Mouse (Mus musculus) kidney, postnatal 0 days (tissue): Measurements from ENCODE around the gene Selenon. TPM values are rescaled to one million over a fixed set of nuclear protein-coding genes. Genes with fewer than 3 reads are reported as not detected.

Experiments used
- ATAC-seq: fragments of 200-750 bp; cut with Nextera tagmentation; replicated peaks from 2 replicates; pipeline ENCODE4 v1.8.0; 2017; ENCODE audit warnings: low read depth, moderate number of reproducible peaks, moderate TSS enrichment, moderate library complexity; ENCODE audit not compliant: low FRiP score
- DNase-seq: peaks from one replicate; pipeline ENCODE4 v3.0.0-alpha.2; 2016; ENCODE audit warnings: low spot score
- H3K27ac ChIP-seq: fragments of 300-500 bp; sonication (generic); 2 replicates; pipeline ENCODE4 v1.5.1; 2014; ENCODE audit warnings: mild to moderate bottlenecking
- H3K27me3 ChIP-seq: fragments of 300-500 bp; sonication (generic); 2 replicates; pipeline ENCODE4 v1.6.1; 2014; ENCODE audit warnings: low read length, mixed read lengths; ENCODE audit not compliant: insufficient read depth
- H3K36me3 ChIP-seq: fragments of 300-500 bp; sonication (generic); 2 replicates; pipeline ENCODE4 v1.6.1; 2014; ENCODE audit warnings: low read length, mixed read lengths; ENCODE audit not compliant: insufficient read depth
- H3K4me1 ChIP-seq: fragments of 300-500 bp; sonication (generic); replicated peaks from 2 replicates; pipeline ENCODE4 v1.6.1; 2014; ENCODE audit warnings: antibody characterized with exemption, low read length, mixed read lengths; ENCODE audit not compliant: insufficient read depth
- H3K4me2 ChIP-seq: fragments of 300-500 bp; sonication (generic); 2 replicates; pipeline ENCODE4 v1.6.1; 2014; ENCODE audit warnings: mild to moderate bottlenecking, low read length, moderate library complexity, mixed read lengths
- H3K4me3 ChIP-seq: fragments of 300-500 bp; sonication (generic); replicated peaks from 2 replicates; pipeline ENCODE4 v1.5.1; 2014; ENCODE audit warnings: low read depth, low read length
- H3K9ac ChIP-seq: fragments of 300-500 bp; sonication (generic); 2 replicates; pipeline ENCODE4 v1.6.1; 2014; ENCODE audit warnings: low read depth, low read length
- H3K9me3 ChIP-seq: fragments of 300-500 bp; sonication (generic); replicated peaks from 2 replicates; pipeline ENCODE4 v1.6.1; 2016; ENCODE audit warnings: low read length, inconsistent platforms, mixed read lengths
- CTCF ChIP-seq: IDR thresholded peaks from 2 replicates; pipeline ENCODE4 v1.5.1; 2016; ENCODE audit warnings: antibody characterized with exemption, low read depth, mild to moderate bottlenecking, moderate library complexity
- WGBS: fragments of 180-500 bp; shearing (Covaris S2); extraction: QIAGEN DNeasy Blood & Tissue Kit; methylation state at CpG from one replicate; pipeline ENCODE4 v1.1.7; 2014; 5-methylcytosine and 5-hydroxymethylcytosine counted together
- microRNA-seq: library from miRNA; unstranded; fragments of <30 nt; microRNA quantifications from one replicate; pipeline ENCODE4, GENCODE M21; 2016
- polyA plus RNA-seq: library from polyadenylated mRNA; unstranded; fragments of >200 nt; fragmentation: Nextera tagmentation; extraction: Ambion mirVana; gene quantifications from 2 replicates; pipeline ENCODE4 v1.2.1, GENCODE M21; 2015

The Selenon gene
- polyA plus RNA-seq, 1 experiment from 2014 or later = 27.9 TPM

GRCm38 (mm10) chr4:134491716-134492115 is 60.2 kb downstream of the Selenon start:
- Histone ChIP-seq H3K4me2 (no peak overlapping the region), H3K27ac (no peak overlapping the region), H3K9ac (no peak overlapping the region), H3K4me1 (peaks cover 9% of the 10 kb centered on the region; the same call in 1 of the 2 replicates), H3K4me3 (no peak overlapping the region), H3K27me3 (no peaks in the 10 kb centered on the region), H3K36me3 (no peaks in the 10 kb centered on the region), H3K9me3 (no peaks in the 10 kb centered on the region)
- TF ChIP-seq CTCF = no peak
- no peak for ATAC-seq
- 62% methylated on average over 6 of the region's 6 CpGs for WGBS
- no peak for DNase-seq

- DNase-seq (peak; percentile 67), ATAC-seq (no peak)
- no peak for TF ChIP-seq CTCF
- Histone ChIP-seq H3K4me3 (no peak overlapping the region), H3K4me1 (peaks cover 3% of the 10 kb centered on the region; the same call in 1 of the 2 replicates), H3K9me3 (no peaks in the 10 kb centered on the region), H3K36me3 (no peaks in the 10 kb centered on the region), H3K27ac (no peak overlapping the region), H3K9ac (no peak overlapping the region), H3K4me2 (no peak overlapping the region), H3K27me3 (no peaks in the 10 kb centered on the region)
- WGBS = 75% methylated on average over 11 of the region's 11 CpGs
Measured at GRCm38 (mm10) chr4:134489986-134490665, 61.8 kb downstream of the Selenon start.

GRCm38 (mm10) chr4:134488211-134488610 is 63.8 kb downstream of the Selenon start:
- H3K9me3 ChIP-seq = no peaks in the 10 kb centered on the region
- H3K36me3 ChIP-seq = no peaks in the 10 kb centered on the region
- H3K4me3 ChIP-seq = no peak overlapping the region
- H3K4me2 ChIP-seq = no peak overlapping the region
- H3K27me3 ChIP-seq = no peaks in the 10 kb centered on the region
- ATAC-seq = no peak
- H3K27ac ChIP-seq = no peak overlapping the region
- H3K4me1 ChIP-seq = no peaks in the 10 kb centered on the region
- 86% methylated on average over 5 of the region's 5 CpGs for WGBS
- no peak overlapping the region for H3K9ac ChIP-seq
- no peak for TF ChIP-seq CTCF
- DNase-seq = no peak

Small RNA genes within 50 kb of the gene (microRNA-seq; reads per million reads assigned to microRNA genes)
- gene Mir6403 = not detected

Other genes with a start within 250 kb of the Selenon start
- 2.4 and 2.7 TPM in 2 replicates for gene Trim63, start 237.0 kb downstream of the Selenon start, polyA plus RNA-seq
- 0.48 and 0.82 TPM in 2 replicates for gene Slc30a2, start 209.0 kb downstream of the Selenon start, polyA plus RNA-seq
- 0.70 and 0.86 TPM in 2 replicates for gene Extl1, start 168.3 kb downstream of the Selenon start, polyA plus RNA-seq
- 22.7 and 24.4 TPM in 2 replicates for gene Pafah2, start 155.8 kb downstream of the Selenon start, polyA plus RNA-seq
- gene Stmn1, start 83.8 kb downstream of the Selenon start, polyA plus RNA-seq = 926 and 1,019 TPM in 2 replicates
- 5.4 and 5.7 TPM in 2 replicates for gene Paqr7, start 55.5 kb downstream of the Selenon start, polyA plus RNA-seq
- gene Aunip, start 41.2 kb downstream of the Selenon start, polyA plus RNA-seq = 5.2 and 7.0 TPM in 2 replicates
- gene Mtfr1l, start 16.8 kb downstream of the Selenon start, polyA plus RNA-seq = 137 and 141 TPM in 2 replicates
- gene Man1c1, start 152.1 kb upstream of the Selenon start, polyA plus RNA-seq = 3.2 and 3.4 TPM in 2 replicates
- gene Ldlrap1, start 215.9 kb upstream of the Selenon start, polyA plus RNA-seq = 21.2 and 21.3 TPM in 2 replicates